Mouse (Mus musculus): Measurements from ENCODE around the gene B230217C12Rik. TPM values are rescaled to one million over a fixed set of nuclear protein-coding genes. Genes with fewer than 3 reads are reported as not detected.

The B230217C12Rik gene
- polyA plus RNA-seq, 1 experiment from 2014 or later: 43.8 TPM

GRCm38 (mm10) chr11:97819923-97820322 is 20.7 kb upstream of the B230217C12Rik start:
- ATAC-seq: no peak
- no peak overlapping the region for H3K4me3 ChIP-seq (ENCODE audit: low read depth, low read length)
- H3K9ac ChIP-seq (ENCODE audit: low read depth, low read length): no peak overlapping the region
- H3K36me3 ChIP-seq (ENCODE audit: control insufficient read depth, insufficient read depth, low read length): peaks cover 17% of the 10 kb centered on the region
- H3K4me1 ChIP-seq (ENCODE audit: control insufficient read depth, insufficient read depth, low read length): peaks cover 12% of the 10 kb centered on the region
- WGBS: 76% methylated on average over 5 of the region's 5 CpGs
- no peak overlapping the region for H3K4me2 ChIP-seq (ENCODE audit: low read length)
- H3K9me3 ChIP-seq (replicated peaks; ENCODE audit: control insufficient read depth, low read length, poor library complexity, severe bottlenecking): no peaks in the 10 kb centered on the region
- H3K27me3 ChIP-seq (ENCODE audit: control insufficient read depth, insufficient read depth, low read depth, low read length): no peaks in the 10 kb centered on the region
- H3K27ac ChIP-seq (ENCODE audit: low read length): no peak overlapping the region

- 63% methylated on average over 4 of the region's 4 CpGs for WGBS
- no peak for ATAC-seq
- peaks cover 10% of the 10 kb centered on the region for H3K4me1 ChIP-seq (ENCODE audit: control insufficient read depth, insufficient read depth, low read length)
- no peaks in the 10 kb centered on the region for H3K9me3 ChIP-seq (replicated peaks; ENCODE audit: control insufficient read depth, low read length, poor library complexity, severe bottlenecking)
- H3K4me3 ChIP-seq (ENCODE audit: low read depth, low read length): no peak overlapping the region
- no peak overlapping the region for H3K4me2 ChIP-seq (ENCODE audit: low read length)
- H3K9ac ChIP-seq (ENCODE audit: low read depth, low read length): no peak overlapping the region
- peaks cover 21% of the 10 kb centered on the region for H3K36me3 ChIP-seq (ENCODE audit: control insufficient read depth, insufficient read depth, low read length)
- no peak overlapping the region for H3K27ac ChIP-seq (ENCODE audit: low read length)
- H3K27me3 ChIP-seq (ENCODE audit: control insufficient read depth, insufficient read depth, low read depth, low read length): no peaks in the 10 kb centered on the region
Observed at GRCm38 (mm10) chr11:97820840-97821239, 19.7 kb upstream of the B230217C12Rik start.

- Histone ChIP-seq H3K9ac (ENCODE audit: low read depth, low read length) (no peak overlapping the region), H3K4me1 (ENCODE audit: control insufficient read depth, insufficient read depth, low read length) (peaks cover 10% of the 10 kb centered on the region), H3K27ac (ENCODE audit: low read length) (no peak overlapping the region), H3K9me3 (replicated peaks; ENCODE audit: control insufficient read depth, low read length, poor library complexity, severe bottlenecking) (no peaks in the 10 kb centered on the region), H3K27me3 (ENCODE audit: control insufficient read depth, insufficient read depth, low read depth, low read length) (no peaks in the 10 kb centered on the region), H3K36me3 (ENCODE audit: control insufficient read depth, insufficient read depth, low read length) (peaks cover 18% of the 10 kb centered on the region), H3K4me2 (ENCODE audit: low read length) (no peak overlapping the region), H3K4me3 (ENCODE audit: low read depth, low read length) (no peak overlapping the region)
- 88% methylated on average over 8 of the region's 8 CpGs for WGBS
- no peak for ATAC-seq
Observed at GRCm38 (mm10) chr11:97821401-97822064, 19.0 kb upstream of the B230217C12Rik start.

- WGBS: 71% methylated on average over 20 of the region's 20 CpGs
- no peaks in the 10 kb centered on the region for H3K27me3 ChIP-seq (ENCODE audit: control insufficient read depth, insufficient read depth, low read depth, low read length)
- no peak overlapping the region for H3K27ac ChIP-seq (ENCODE audit: low read length)
- peaks cover 22% of the 10 kb centered on the region for H3K36me3 ChIP-seq (ENCODE audit: control insufficient read depth, insufficient read depth, low read length)
- no peak overlapping the region for H3K4me2 ChIP-seq (ENCODE audit: low read length)
- H3K9me3 ChIP-seq (replicated peaks; ENCODE audit: control insufficient read depth, low read length, poor library complexity, severe bottlenecking): no peaks in the 10 kb centered on the region
- no peak overlapping the region for H3K9ac ChIP-seq (ENCODE audit: low read depth, low read length)
- no peak overlapping the region for H3K4me3 ChIP-seq (ENCODE audit: low read depth, low read length)
- no peak for ATAC-seq
- peaks cover 7% of the 10 kb centered on the region for H3K4me1 ChIP-seq (ENCODE audit: control insufficient read depth, insufficient read depth, low read length)
Observed at GRCm38 (mm10) chr11:97822840-97823603, 17.6 kb upstream of the B230217C12Rik start.

GRCm38 (mm10) chr11:97824168-97824567 is 16.4 kb upstream of the B230217C12Rik start:
- Histone ChIP-seq H3K27me3 (ENCODE audit: control insufficient read depth, insufficient read depth, low read depth, low read length) (no peaks in the 10 kb centered on the region), H3K4me3 (ENCODE audit: low read depth, low read length) (no peak overlapping the region), H3K4me2 (ENCODE audit: low read length) (no peak overlapping the region), H3K9me3 (replicated peaks; ENCODE audit: control insufficient read depth, low read length, poor library complexity, severe bottlenecking) (no peaks in the 10 kb centered on the region), H3K4me1 (ENCODE audit: control insufficient read depth, insufficient read depth, low read length) (no peaks in the 10 kb centered on the region), H3K9ac (ENCODE audit: low read depth, low read length) (no peak overlapping the region), H3K27ac (ENCODE audit: low read length) (no peak overlapping the region), H3K36me3 (ENCODE audit: control insufficient read depth, insufficient read depth, low read length) (peaks cover 21% of the 10 kb centered on the region)
- WGBS: 95% methylated on average over 11 of the region's 11 CpGs
- ATAC-seq: no peak

GRCm38 (mm10) chr11:97824895-97825294 is 15.7 kb upstream of the B230217C12Rik start:
- H3K9ac ChIP-seq (ENCODE audit: low read depth, low read length): no peak overlapping the region
- no peak overlapping the region for H3K27ac ChIP-seq (ENCODE audit: low read length)
- 68% methylated on average over 6 of the region's 6 CpGs for WGBS
- H3K27me3 ChIP-seq (ENCODE audit: control insufficient read depth, insufficient read depth, low read depth, low read length): no peaks in the 10 kb centered on the region
- H3K4me2 ChIP-seq (ENCODE audit: low read length): no peak overlapping the region
- H3K9me3 ChIP-seq (replicated peaks; ENCODE audit: control insufficient read depth, low read length, poor library complexity, severe bottlenecking): no peaks in the 10 kb centered on the region
- no peak overlapping the region for H3K4me3 ChIP-seq (ENCODE audit: low read depth, low read length)
- H3K36me3 ChIP-seq (ENCODE audit: control insufficient read depth, insufficient read depth, low read length): peaks cover 23% of the 10 kb centered on the region
- H3K4me1 ChIP-seq (ENCODE audit: control insufficient read depth, insufficient read depth, low read length): no peaks in the 10 kb centered on the region
- no peak for ATAC-seq

GRCm38 (mm10) chr11:97825295-97825694 is 15.3 kb upstream of the B230217C12Rik start:
- Histone ChIP-seq H3K4me3 (ENCODE audit: low read depth, low read length) (no peak overlapping the region), H3K4me2 (ENCODE audit: low read length) (no peak overlapping the region), H3K4me1 (ENCODE audit: control insufficient read depth, insufficient read depth, low read length) (no peaks in the 10 kb centered on the region), H3K27ac (ENCODE audit: low read length) (no peak overlapping the region), H3K9ac (ENCODE audit: low read depth, low read length) (no peak overlapping the region), H3K27me3 (ENCODE audit: control insufficient read depth, insufficient read depth, low read depth, low read length) (no peaks in the 10 kb centered on the region), H3K36me3 (ENCODE audit: control insufficient read depth, insufficient read depth, low read length) (peaks cover 25% of the 10 kb centered on the region), H3K9me3 (replicated peaks; ENCODE audit: control insufficient read depth, low read length, poor library complexity, severe bottlenecking) (no peaks in the 10 kb centered on the region)
- ATAC-seq: no peak
- 89% methylated on average over 10 of the region's 10 CpGs for WGBS

- no peaks in the 10 kb centered on the region for H3K27me3 ChIP-seq (ENCODE audit: control insufficient read depth, insufficient read depth, low read depth, low read length)
- no peak overlapping the region for H3K9ac ChIP-seq (ENCODE audit: low read depth, low read length)
- 78% methylated on average over 9 of the region's 9 CpGs for WGBS
- H3K4me1 ChIP-seq (ENCODE audit: control insufficient read depth, insufficient read depth, low read length): no peaks in the 10 kb centered on the region
- H3K36me3 ChIP-seq (ENCODE audit: control insufficient read depth, insufficient read depth, low read length): peaks cover 27% of the 10 kb centered on the region
- H3K4me3 ChIP-seq (ENCODE audit: low read depth, low read length): no peak overlapping the region
- no peak overlapping the region for H3K27ac ChIP-seq (ENCODE audit: low read length)
- ATAC-seq: no peak
- H3K4me2 ChIP-seq (ENCODE audit: low read length): no peak overlapping the region
- H3K9me3 ChIP-seq (replicated peaks; ENCODE audit: control insufficient read depth, low read length, poor library complexity, severe bottlenecking): no peaks in the 10 kb centered on the region
Observed at GRCm38 (mm10) chr11:97825971-97826370, 14.6 kb upstream of the B230217C12Rik start.

- WGBS: 75% methylated on average over 7 of the region's 7 CpGs
- H3K36me3 ChIP-seq (ENCODE audit: control insufficient read depth, insufficient read depth, low read length): peaks cover 27% of the 10 kb centered on the region
- no peak overlapping the region for H3K4me3 ChIP-seq (ENCODE audit: low read depth, low read length)
- no peaks in the 10 kb centered on the region for H3K9me3 ChIP-seq (replicated peaks; ENCODE audit: control insufficient read depth, low read length, poor library complexity, severe bottlenecking)
- H3K27me3 ChIP-seq (ENCODE audit: control insufficient read depth, insufficient read depth, low read depth, low read length): no peaks in the 10 kb centered on the region
- H3K27ac ChIP-seq (ENCODE audit: low read length): no peak overlapping the region
- H3K9ac ChIP-seq (ENCODE audit: low read depth, low read length): no peak overlapping the region
- no peaks in the 10 kb centered on the region for H3K4me1 ChIP-seq (ENCODE audit: control insufficient read depth, insufficient read depth, low read length)
- no peak overlapping the region for H3K4me2 ChIP-seq (ENCODE audit: low read length)
- no peak for ATAC-seq
Observed at GRCm38 (mm10) chr11:97826414-97826813, 14.2 kb upstream of the B230217C12Rik start.

Data from midbrain, embryonic 16.5 days (tissue).